Mouse (Mus musculus) skeletal muscle tissue, adult 2 months (tissue): ENCODE results near the gene Irgm2.
"Not testable (repeated sequence)": the region's sequence is repeated elsewhere in the genome, so short reads cannot be mapped to it uniquely, and the experiment has no call there.

ENCODE experiments used
- DNase-seq: peaks from one replicate; pipeline ENCODE4 v3.0.0-alpha.2; 2012; ENCODE audit warnings: low read depth, low spot score

The Irgm2 gene

GRCm38 (mm10) chr11:58199229-58200037 is at the start of gene Irgm2, which contains the start of gene Igtp:
Irgm2 (plus strand) TSS chr11:58199618.
Igtp (plus strand) TSS chr11:58199556.
- peak; percentile 64 for DNase-seq

- DNase-seq, result no peak
These were observed 44.0 kb upstream of the Irgm2 start for GRCm38 (mm10) chr11:58155458-58155857.

GRCm38 (mm10) chr11:58156871-58157270 is 42.5 kb upstream of the Irgm2 start:
- DNase-seq, result no peak

- no peak for DNase-seq
These were observed 34.3 kb upstream of the Irgm2 start for GRCm38 (mm10) chr11:58165072-58165471.

GRCm38 (mm10) chr11:58167822-58168166 is 31.6 kb upstream of the Irgm2 start:
- DNase-seq, result no peak

GRCm38 (mm10) chr11:58168167-58168915 is 31.1 kb upstream of the Irgm2 start, which contains the start of gene Gemin5:
Gemin5 (minus strand) TSS chr11:58168539.
- DNase-seq, result peak; percentile 69

GRCm38 (mm10) chr11:58169666-58170065 is 29.8 kb upstream of the Irgm2 start:
- DNase-seq, result no peak

- peak; percentile 94 for DNase-seq
These were observed 27.8 kb upstream of the Irgm2 start, which contains the start of gene Mrpl22 for GRCm38 (mm10) chr11:58171459-58172091. Mrpl22 (plus strand) TSS chr11:58171661.

- peak; percentile 94 for DNase-seq
These were observed 19.9 kb upstream of the Irgm2 start for GRCm38 (mm10) chr11:58179563-58179962.

GRCm38 (mm10) chr11:58179986-58180385 is 19.4 kb upstream of the Irgm2 start:
- DNase-seq, result not testable (repeated sequence)

- no peak for DNase-seq
These were observed 18.7 kb upstream of the Irgm2 start for GRCm38 (mm10) chr11:58180756-58181155.

GRCm38 (mm10) chr11:58183579-58183978 is 15.8 kb upstream of the Irgm2 start:
- peak; percentile 38 for DNase-seq

- no peak for DNase-seq
These were observed 9.7 kb upstream of the Irgm2 start for GRCm38 (mm10) chr11:58189675-58190074.

- DNase-seq, result peak; percentile 59
These were observed 6.1 kb upstream of the Irgm2 start for GRCm38 (mm10) chr11:58193326-58193725.

- no peak for DNase-seq
These were observed 5.4 kb upstream of the Irgm2 start for GRCm38 (mm10) chr11:58193860-58194520.

GRCm38 (mm10) chr11:58198663-58199062 is 755 bp upstream of the Irgm2 start:
- no peak for DNase-seq

GRCm38 (mm10) chr11:58200226-58200625 is 808 bp downstream of the Irgm2 start:
- no peak for DNase-seq

GRCm38 (mm10) chr11:58201052-58201451 is 1.6 kb downstream of the Irgm2 start:
- DNase-seq, result no peak

- no peak for DNase-seq
These were observed 11.0 kb downstream of the Irgm2 start for GRCm38 (mm10) chr11:58210321-58210886.

- peak; percentile 26 for DNase-seq
These were observed 11.8 kb downstream of the Irgm2 start for GRCm38 (mm10) chr11:58211062-58211681.

- no peak for DNase-seq
These were observed 12.3 kb downstream of the Irgm2 start for GRCm38 (mm10) chr11:58211682-58212067.
